Mouse (Mus musculus) fibroblast of lung, adult 2 months (primary cell): Measurements from ENCODE around the gene Dnajc4.

Experiments
- DNase-seq: peaks from one replicate; pipeline ENCODE4 v3.0.0-alpha.2; 2011; ENCODE audit warnings: low read depth

The Dnajc4 gene

DNA sequence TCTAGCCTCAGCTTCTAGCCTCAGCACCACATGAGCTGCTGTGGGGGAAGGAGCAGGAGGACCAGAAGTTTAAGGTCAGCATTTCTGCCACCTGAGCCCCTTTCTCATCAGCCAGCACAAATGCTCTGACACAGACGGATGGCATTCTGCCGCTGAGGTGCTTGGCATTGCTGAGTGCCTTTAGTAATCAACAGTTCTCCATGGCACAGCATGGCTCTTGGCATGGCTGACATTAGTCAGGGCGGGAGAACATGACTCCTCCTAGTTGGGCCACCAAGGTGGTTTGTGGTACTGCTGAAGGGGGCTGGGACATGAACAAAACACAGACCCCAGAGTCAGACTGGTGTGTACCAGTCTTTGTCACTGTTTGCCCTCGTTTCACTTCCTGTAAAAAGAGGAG is 44.2 kb downstream of the Dnajc4 start:
- DNase-seq, result no peak

DNA sequence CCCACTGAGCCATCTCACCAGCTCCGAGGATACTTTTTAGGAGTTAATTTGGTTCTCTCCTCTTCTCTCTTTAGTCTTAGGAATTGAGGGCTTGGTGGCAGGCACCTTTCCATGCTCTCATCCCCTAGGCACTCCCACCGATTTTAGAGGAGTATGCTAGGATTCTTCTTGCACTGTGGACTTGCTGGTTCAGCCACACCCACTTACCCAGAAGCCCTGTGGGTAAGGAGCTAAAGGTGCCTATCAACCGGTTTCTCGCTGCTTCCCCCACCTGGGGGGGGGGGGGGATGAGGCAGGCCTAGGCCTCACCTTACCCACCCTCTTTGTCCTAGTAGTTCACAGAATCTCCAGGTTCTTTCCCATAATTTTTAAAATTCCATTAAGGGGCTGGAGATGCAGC is 44.6 kb downstream of the Dnajc4 start:
- DNase-seq, result no peak

DNA sequence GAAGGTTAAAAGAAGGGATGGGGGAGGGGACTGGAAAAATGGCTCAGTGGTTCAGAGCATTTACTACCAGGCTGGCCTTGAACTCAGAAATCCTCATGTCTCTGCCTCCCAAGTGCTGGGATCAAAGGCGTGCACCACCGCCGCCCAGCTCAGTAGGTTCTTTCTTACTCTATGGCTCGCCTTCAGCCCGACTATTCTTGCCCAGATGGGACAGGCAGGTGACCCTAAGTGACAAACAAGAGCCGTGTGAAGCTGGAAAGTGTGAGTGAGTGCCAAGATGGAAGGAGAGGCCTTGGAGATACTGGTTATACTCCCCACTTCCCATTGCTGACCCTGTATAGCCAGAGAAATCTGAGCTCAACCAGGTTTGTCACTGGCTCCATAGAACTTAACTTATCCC is 48.7 kb downstream of the Dnajc4 start:
- DNase-seq, result no peak

DNA sequence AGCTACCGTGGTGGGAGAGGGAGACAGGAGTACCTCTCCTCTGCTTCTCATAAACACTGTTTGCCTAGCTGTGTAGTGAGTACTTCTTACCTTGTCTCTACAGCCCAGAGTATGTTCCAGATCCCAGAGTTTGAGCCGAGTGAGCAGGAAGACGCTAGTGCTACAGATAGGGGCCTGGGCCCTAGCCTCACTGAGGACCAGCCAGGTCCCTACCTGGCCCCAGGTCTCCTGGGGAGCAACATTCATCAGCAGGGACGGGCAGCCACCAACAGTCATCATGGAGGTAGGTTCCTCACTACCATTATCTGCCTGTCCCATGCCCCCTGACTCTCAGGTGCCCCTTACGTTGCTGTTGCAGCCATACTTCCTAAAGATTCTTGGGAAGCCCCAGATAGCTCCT is 49.6 kb downstream of the Dnajc4 start:
- DNase-seq, result no peak

DNA sequence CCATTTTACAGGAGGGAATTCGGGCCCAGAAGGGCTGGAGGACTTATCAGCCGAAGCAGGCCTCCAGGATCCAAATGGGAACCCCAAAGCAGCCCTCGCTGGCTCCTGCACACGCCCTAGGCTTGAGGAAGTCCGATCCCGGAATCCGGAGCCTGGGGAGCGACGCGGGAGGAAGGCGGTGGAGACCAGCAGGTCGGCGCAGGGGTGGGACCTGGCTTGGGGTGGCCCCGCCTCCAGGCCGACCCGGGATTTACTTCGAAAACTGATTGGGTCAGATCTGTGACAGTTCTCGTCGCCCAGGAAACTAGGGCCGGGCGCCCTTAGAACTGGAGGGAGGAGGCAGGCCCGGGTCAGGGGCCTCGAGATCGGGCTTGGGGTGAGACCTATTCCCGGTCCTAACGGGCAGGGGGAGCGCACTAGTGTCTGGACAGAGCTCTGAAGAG is 50.1 kb downstream of the Dnajc4 start, which contains the start of gene Gpr137:
TSS of gene Gpr137 (minus strand) at position 232 of the 443 bp plus-strand sequence.
- DNase-seq, result peak; percentile 82

DNA sequence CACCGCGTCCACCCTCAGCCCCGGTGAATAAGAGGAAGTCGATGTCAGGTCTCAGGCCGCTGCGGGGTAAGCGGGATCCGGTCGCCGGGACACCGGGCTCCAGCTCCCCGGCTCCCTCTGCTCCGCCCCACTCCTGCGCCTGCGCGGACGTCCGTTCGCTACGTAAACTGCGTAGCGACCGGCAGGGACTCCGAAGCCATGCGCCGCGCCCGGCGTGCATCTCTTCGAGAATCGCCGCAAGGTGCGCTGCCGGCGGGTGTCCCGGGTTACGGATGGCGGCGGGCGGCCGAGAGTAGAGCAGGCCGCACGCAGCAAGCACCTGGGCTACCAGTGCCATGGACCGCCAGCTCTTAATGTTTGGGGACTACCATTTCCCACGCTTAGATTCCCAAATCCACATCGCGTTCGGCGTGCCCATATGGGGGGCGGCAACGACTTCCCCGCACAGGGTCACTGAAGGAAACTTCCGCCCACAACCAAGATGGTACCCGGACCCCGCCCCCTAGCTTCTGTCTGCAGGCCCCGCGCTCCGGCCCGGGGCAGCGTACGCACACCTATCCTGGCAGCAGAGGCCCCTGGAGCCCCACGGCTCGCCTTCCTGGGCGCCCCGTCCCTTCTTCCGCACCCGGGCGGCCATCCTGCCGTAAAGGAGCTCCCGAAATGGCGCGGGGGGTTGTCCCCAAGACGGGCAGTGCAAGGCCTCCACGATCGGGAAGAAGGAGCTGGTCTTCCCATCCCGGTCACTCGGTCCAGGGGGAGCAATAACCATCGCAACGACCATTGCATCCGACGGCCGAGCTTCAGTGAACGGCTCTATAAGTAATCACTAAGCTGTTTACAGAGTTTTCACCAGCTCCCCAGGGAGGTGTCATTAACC is 50.8 kb downstream of the Dnajc4 start, which contains the start of gene Bad:
TSS of gene Bad (plus strand) at position 490 of the 877 bp plus-strand sequence.
- peak; percentile 71 for DNase-seq

DNA sequence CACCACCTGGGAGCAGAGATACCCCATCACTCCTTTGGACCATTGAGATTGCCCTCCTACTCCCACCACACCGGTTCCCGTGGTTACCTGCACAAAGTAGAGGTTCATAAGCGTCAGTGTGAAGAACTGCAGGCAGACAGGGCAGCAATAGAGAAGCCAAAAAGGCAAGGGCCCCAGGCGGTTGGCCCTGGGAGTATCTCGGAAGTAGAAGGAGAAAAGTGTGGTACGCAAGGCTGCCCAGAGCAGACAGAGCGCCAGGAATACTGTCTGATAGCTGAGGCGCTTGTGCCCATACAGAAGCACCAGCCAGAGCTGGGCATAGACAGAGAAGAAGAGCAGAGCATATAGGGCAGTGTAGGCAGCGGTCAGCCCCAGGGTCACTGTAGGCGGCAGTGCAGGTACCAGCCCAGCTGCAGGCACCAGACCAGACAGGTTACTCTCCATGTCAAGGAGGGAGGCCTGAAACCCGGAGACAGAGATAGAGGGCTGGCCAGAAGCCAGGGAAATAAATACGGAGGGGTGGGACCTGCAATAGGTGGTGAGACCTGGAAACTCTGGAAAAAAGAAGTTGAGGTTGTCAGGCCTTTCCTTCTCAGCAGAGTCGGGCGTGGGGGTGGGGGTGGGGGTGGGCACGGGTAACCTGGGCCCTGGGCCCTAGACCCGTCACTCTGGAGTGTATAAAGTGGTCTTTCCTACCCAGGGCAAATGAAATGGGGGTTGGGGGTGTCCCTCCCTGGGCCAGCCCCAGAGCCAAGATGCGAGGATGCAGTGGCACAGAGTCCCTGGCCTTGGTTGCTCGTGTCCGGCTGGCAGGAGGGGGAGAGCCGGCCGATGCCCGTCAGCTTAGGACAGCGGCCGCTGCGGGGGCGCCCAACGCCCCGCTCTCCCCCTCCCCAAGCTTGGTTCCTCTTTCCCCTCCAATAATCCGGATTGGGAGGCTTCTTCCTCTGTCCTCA is 51.7 kb downstream of the Dnajc4 start:
- DNase-seq, result no peak

DNA sequence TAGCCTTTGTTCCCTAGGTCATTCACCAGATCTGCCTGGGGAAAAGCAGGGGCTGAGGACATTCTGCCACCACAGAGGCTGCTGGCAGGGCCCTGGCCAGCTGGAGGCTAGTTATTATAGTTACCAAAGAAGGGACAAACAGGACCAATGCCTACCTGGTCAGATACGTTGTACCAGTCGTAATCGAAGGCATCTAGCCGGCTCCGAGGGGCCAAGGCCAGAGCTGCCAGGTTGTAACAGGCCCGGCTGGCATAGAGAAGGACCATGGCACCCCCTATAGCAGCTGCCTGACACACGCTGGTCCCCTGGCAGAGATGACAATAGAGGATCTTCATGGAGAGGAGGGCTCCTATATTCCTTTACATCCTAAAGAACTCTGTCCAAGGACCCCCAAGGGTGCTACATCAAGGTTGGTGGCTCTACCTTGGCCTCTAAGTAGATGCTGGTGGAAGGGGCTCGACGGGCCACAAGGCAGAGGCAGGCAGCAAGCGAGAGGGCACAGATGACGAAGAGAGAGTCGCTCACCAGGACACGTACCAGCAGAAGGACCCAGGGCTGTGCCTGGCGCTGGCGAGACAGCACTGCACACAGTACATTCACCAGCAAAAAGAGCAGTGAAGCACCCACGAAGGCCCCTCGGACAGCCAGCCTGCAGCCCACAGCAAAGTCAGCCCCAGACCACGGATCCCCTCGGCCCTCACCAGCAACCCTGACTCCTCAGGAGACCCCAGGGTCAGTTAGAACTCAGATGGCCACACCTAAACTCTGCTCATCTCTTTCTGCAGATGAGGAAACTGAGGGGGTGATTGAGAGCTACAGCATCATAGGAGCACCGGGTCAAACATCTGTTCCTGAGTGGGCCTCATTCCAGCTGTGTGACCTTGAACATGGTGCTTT is 53.0 kb downstream of the Dnajc4 start:
- no peak for DNase-seq
